Mouse (Mus musculus): Measurements from ENCODE around the gene Olfr1329. TPM values are rescaled to one million over a fixed set of nuclear protein-coding genes. Genes with fewer than 3 reads are reported as not detected.

The Olfr1329 gene
- polyA plus RNA-seq (2012), result not detected in 2 replicates

DNA sequence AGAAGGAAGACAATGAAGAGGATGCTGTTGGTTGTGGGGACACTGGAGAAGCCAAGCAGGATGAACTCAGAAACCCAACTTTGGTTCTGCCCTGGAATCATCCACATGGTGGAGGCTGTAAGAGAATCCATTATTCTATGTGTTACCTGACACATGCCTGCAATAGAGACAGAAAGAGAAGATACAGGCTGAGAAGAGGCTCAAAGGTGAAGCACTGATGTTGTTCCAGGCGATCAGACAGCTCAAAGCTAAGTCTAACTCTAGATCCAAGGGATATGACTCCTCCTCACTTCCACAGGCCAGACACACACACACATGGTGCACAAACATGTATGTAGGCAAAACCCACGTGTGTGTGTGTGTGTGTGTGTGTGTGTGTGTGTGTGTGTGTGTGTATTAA, at the start of gene Olfr1329:
Gene Olfr1329, minus strand, starts transcription at position 101 of the 400 bp plus-strand sequence.

DNA sequence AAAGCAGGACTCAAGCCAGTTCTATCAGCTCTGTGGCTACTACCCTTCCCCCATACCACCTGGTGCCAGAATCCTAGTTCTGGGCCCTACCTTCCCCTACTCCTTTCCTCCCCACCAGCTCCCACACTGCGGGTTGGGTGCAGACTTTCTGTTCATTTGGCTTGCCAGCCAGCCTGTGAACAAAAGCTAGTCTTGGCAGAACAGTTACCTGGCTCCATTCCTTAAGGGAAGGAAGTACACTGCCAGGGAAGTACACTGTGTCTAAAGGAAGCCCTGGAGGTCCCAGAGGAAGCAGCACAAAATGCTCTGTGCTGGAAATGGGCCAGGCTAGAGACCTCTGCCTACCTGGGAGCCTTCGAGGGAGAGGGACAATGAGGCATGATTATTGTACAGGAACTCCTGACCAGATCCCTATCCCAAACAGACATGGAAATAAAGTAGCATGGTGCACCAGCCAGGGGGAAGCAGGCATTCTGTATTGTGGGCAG, 43.9 kb upstream of the Olfr1329 start, which contains the start of gene Lao1:
Gene Lao1, plus strand, starts transcription at position 438 of the 488 bp plus-strand sequence.

DNA sequence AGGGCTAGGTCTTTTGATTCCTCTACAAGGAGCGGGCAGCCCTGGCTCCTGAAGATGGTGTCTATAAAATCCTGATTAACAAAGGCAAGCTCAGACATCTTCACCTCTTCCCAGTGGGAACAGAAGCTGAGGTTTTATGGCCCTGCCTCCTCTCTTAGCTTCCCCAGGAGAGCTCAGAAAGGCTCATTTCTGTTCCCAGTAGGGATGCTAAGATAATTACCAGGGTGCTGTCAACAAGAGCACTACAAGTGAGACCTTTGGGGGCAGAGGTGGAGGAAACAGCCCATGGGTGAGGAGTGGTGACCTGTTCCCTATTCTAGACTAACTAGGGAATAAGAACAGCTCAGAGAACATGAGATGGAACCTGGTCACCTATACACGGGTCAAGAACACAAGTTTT, 21.2 kb upstream of the Olfr1329 start, which contains the start of gene Olfr1328:
Gene Olfr1328, minus strand, starts transcription at position 101 of the 400 bp plus-strand sequence.

DNA sequence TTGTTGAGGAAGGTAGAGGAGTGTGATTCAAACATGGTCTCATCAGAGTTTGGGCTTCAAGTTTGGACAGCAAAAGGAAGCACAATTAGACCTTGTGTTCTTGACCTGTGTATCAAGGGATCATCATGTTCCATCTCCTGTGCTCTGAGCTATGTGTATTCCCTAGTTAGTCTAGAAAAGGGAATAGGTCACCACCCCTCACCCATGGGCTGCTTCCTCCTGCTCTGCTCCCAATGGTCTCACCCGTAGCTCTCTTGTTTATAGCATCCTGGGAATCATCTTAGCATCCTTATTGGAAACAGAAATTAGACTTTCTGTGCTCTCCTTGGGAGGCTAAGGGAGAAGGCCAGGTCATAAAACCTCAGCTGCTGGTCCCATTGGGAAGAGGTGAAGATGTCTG, 29.0 kb downstream of the Olfr1329 start, which contains the start of gene Olfr1330:
Gene Olfr1330, plus strand, starts transcription at position 301 of the 400 bp plus-strand sequence.

Other genes with a start within 250 kb of the Olfr1329 start
- not detected in 2 replicates for gene Olfr1342, start 224.7 kb downstream of the Olfr1329 start, polyA plus RNA-seq (2012)
- not detected in 2 replicates for gene Olfr1341, start 213.9 kb downstream of the Olfr1329 start, polyA plus RNA-seq (2012)
- gene Olfr1340, start 197.3 kb downstream of the Olfr1329 start, polyA plus RNA-seq (2012), result not detected in 2 replicates
- not detected in 2 replicates for gene Olfr1339, start 185.3 kb downstream of the Olfr1329 start, polyA plus RNA-seq (2012)
- 0.02 TPM in 1 of 2 replicates, not detected in the other for gene Olfr1338, start 158.7 kb downstream of the Olfr1329 start, polyA plus RNA-seq (2012)
- not detected in 2 replicates for gene Olfr1337, start 134.9 kb downstream of the Olfr1329 start, polyA plus RNA-seq (2012)
- not detected in 2 replicates for gene Olfr1335, start 107.5 kb downstream of the Olfr1329 start, polyA plus RNA-seq (2012)
- not detected in 2 replicates for gene Olfr1333, start 81.2 kb downstream of the Olfr1329 start, polyA plus RNA-seq (2012)
- gene Olfr1331, start 52.8 kb downstream of the Olfr1329 start, polyA plus RNA-seq (2012), result not detected in 2 replicates
- gene Olfr1330, start 28.9 kb downstream of the Olfr1329 start, polyA plus RNA-seq (2012), result not detected in 2 replicates
- gene Olfr1328, start 21.1 kb upstream of the Olfr1329 start, polyA plus RNA-seq (2012), result not detected in 2 replicates
- gene Lao1, start 44.1 kb upstream of the Olfr1329 start, polyA plus RNA-seq (2012), result 0.09 TPM in 1 of 2 replicates, not detected in the other
- gene Slc2a1, start 191.2 kb upstream of the Olfr1329 start, polyA plus RNA-seq (2012), result 24.4 and 31.9 TPM in 2 replicates